Mouse (Mus musculus): ENCODE results near the gene Gm16181. TPM values are rescaled to one million over a fixed set of nuclear protein-coding genes. Genes with fewer than 3 reads are reported as not detected.

Gm16181 gene
- 1.4 TPM for polyA plus RNA-seq (2017; shearing (Covaris generic))

DNA sequence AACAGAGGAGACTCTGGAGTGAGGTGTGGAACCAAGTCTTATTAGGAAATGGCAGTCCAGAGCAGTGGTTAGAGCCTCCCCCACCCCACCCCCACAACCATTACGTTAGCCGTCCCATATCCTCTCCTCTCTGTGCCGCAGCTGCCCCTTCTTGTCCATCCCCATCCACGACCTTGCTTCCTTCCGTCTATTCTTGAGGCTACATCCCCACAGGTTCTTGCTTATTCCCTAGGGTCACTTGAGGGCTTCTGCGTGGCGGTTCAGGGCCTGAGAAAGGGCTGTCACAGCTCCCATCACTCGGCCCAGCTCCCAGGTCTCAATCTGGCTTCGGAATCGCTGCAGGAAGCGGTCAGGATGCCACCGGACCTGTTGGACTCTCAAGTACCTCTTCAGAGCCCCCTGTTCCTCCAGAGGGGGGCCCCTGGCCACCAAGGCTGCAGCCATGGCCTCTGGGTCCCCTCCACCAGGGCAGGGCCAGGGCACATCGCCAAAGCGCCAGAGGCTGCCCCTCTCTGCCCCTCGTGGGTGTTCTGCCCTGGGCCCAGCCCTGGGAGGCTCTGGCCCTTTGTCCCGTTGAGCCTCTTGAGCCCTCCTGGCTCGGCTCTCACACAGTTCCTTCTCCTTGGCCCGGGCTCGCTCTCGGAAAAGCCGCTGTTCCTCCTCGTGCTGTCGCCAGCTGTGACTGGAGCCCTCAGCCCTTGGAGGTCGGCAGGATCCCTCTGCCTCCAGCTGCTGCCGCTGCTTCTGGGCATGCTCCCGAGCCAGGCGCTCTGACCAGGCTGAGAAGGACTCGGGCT is at the start of gene Gm16181:
TSS of gene Gm16181 (plus strand) at position 679 of the 797 bp plus-strand sequence.

DNA sequence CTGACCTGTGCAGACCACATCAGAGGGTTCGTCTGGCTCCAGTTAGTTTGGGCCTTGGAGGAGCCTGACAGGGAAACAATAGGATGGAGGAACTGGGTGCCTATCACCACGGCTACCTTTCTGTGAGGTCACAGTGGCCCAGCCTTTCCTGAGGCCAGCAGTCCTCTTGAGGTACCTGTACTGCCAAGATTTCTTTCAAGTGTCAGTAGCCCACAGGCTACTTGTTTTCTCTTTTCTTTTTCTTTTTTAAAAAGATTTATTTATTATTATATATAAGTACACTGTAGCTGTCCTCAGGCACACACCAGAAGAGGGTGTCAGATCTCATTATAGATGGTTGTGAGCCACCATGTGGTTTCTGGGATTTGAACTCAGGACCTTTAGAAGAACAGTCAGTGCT is 44.7 kb upstream of the Gm16181 start, which contains the start of gene Aif1:
TSS of gene Aif1 (minus strand) at position 101 of the 400 bp plus-strand sequence.

DNA sequence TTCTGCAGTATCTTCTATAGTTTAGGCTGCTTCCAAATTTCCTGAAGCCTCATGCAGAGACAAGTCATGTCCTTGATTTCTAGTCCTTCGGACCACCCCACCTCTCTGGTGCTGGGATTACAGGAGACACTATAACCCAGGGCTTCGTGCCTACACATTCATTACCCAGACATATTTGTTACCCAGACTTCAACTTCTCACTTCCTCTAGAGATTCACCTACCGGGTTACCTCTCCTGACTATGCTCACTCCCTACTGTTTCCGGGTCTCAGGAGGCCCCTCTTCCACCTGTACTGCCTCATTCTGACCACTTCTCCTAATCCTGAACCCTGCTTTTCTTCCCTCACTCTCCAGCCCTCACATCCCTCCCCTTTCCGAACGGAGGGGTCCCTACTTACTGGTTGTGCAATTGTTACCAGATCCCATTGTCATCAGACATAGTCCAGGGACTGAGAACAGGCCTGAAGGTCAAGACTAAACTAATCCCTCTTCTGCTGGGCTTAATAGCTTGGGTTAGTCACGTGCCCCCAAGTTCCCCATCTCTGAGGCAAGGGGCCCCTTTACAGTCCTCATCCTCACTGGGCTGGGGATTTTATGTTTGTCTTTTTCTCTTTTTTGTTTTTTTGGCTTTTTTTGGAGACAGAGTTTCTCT is 32.5 kb upstream of the Gm16181 start, which contains the start of gene Lst1:
TSS of gene Lst1 (minus strand) at position 481 of the 652 bp plus-strand sequence.

DNA sequence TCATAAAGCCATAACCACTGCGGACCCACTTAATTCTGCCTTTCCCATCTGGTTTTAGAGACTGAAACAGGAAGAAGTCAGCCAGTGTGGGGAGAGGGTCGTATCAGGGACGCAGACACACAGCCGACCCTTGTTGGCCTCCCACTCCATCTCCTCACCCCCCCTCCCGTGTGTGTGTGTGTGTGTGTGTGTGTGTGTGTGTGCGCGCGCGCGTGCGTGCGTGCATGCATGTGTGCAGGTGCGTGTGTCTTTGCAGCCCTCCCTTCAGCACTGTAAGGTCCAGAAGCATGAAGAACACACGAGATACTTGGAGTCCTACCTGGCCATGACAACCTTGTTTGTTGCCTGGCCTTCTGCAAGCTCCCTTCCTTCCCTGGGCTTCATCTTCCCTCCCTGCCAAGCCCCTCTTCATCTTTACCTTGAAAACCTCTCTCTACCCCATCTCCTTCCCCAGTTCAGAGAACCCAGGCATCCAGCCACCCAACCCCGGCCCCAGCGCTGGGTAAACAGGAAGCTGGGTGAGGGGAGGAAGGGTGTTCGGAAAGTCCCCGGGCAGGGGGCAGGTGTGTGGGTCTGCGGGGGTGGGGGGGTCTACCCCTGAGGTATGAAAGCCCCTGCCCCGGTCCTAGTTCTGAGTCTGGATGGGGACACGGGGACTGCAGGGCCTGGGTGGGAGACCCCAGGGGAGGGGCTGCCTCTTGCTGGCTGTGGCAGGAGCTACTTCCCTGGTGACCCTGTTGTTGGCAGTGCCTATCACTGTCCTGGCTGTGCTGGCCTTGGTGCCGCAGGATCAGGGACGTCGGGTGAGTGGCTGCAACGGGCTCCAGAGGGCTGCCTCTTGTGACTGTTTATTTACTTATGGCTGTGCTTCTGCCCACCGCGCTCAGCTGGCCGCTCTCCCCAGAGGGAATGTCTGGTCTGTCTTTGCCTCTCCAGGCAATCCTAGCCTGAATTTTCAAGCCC is 26.5 kb upstream of the Gm16181 start, which contains the start of gene Ltb:
TSS of gene Ltb (plus strand) at position 559 of the 963 bp plus-strand sequence.

DNA sequence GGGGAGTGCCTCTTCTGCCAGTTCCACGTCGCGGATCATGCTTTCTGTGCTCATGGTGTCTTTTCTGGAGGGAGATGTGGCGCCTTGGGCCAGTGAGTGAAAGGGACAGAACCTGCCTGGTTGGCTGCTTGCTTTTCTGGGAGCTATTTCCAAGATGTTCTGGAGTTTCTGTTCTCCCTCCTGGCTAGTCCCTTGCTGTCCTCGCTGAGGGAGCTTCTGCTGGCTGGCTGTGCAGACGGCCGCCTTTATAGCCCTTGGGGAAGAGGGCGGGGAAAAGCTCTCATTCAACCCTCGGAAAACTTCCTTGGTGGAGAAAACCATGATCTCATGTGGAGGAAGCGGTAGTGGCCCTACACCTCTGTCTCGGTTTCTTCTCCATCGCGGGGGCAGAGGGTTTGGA is 18.8 kb upstream of the Gm16181 start, which contains the start of gene Tnf:
TSS of gene Tnf (minus strand) at position 221 of the 400 bp plus-strand sequence.

DNA sequence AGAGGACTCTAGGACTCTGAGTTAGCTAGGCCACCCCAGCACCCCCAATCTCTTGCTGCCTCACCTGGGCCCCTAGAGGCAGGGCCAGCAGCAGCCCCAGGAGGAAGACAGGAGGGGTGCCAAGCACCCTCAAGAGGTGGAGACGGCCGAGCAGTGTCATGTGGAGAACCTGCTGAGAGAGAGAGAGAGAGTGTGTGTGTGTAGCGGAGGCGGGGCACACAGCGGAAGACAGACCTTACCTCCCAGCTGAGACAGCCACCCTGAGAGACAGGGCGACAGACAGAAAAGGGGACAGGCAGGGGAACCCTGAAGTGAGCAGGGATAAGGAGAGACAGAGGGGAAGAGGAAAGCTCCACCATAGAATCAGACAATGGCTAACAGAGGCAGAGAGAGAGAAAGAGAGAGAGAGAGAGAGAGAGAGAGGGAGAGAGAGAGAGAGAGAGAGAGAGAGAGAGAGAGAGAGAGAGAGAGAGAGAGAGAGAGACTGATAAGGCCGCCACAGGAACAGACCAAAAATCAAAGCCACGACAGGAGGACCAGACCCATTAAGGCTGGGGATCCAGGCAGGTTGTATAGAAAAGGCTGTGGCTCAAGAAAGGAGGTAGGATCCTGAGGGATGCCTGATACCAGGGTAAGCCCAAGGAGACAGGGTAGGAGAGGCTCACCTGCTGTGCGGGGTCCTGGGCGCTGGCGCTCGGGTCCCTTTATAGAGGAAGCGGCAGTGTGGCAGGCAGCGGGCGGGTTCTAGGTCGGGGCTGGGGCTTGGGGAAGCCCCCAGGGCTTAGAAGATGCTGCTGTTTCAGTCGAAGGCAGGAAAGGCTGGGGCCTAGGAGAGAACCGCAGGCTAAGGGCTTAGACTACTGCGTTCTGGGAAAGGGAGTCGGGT is 15.9 kb upstream of the Gm16181 start, which contains the start of gene Lta:
TSS of gene Lta (minus strand) at position 858 of the 886 bp plus-strand sequence.

DNA sequence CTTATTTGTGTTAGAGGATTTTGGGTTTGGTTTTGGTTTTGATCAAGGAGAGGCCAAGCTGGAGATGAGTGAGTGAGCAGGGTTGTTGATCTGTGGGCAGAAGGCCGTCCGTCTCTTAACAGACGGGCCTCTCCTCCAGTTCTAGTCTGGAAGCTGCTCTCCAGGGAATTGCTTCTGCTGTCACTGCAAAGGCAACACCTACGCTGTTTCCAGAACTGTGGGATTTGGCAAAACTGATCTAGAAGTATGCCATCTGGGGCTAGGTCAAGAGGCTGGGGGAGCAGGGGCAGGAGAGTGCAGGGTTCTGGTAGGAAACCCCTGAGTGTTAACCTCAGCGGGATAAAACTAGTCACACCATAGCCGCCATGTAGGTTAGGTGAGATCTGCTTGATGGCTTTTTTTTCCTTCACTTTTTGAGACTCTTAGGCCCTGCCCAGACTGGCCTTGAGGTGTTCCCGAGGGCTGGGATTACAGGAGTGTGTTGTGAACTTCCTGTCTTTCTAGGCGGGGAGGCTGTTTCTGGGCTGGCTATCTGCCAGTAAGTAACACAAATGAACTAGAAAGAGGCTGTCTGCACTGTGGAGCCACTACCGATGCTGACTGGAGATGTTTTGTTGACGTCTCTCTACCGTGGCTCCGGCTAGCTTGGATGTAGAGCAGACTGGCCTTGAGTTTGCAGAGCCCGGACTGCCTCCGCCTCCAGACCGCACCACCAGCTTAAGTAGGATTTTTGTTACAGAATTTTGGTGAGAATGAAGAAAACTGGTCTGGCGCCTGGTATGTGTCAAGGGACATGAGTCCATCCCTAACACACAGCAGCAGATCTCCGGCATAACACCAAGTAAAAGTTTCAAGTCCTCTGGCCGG is 12.7 kb downstream of the Gm16181 start, which contains the start of gene Atp6v1g2:
TSS of gene Atp6v1g2 (plus strand) at position 547 of the 867 bp plus-strand sequence.

DNA sequence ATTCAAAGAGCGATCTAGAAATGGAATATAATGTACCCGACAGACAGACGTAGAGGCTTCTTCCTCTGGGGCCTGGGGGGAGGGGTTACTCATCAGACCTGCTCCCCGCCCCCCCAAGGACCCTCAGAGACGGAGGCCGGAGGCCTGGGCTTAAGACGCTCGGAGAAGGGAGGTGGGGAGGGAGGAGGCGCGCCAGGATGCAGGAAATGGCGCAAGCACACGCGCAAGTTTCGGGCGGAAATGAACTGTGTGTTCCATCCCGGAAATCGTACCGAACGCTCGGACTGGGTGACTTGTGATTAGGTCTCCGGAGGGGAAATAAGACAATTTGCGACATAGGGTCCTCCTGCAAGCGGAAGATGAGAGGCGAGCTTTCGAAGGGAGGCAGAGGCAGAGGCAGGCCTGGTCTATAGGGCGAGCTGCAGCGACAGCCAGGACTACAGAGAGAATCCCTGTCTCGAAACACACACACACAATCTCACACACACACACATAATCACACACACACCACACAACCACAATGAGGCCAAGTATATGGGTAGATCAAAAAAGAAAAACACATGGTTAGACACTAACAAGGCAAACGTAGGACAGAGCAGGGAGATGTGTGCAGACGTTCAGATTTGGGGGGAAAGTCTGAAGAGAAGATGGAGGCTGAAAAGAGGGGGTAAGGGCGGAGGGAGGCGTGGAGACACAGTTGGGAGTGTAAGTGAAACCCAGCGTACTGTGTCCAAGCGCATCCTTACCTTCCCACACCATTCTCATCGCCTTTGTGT is 15.2 kb downstream of the Gm16181 start, which contains the start of gene Nfkbil1:
TSS of gene Nfkbil1 (minus strand) at position 179 of the 776 bp plus-strand sequence.

DNA sequence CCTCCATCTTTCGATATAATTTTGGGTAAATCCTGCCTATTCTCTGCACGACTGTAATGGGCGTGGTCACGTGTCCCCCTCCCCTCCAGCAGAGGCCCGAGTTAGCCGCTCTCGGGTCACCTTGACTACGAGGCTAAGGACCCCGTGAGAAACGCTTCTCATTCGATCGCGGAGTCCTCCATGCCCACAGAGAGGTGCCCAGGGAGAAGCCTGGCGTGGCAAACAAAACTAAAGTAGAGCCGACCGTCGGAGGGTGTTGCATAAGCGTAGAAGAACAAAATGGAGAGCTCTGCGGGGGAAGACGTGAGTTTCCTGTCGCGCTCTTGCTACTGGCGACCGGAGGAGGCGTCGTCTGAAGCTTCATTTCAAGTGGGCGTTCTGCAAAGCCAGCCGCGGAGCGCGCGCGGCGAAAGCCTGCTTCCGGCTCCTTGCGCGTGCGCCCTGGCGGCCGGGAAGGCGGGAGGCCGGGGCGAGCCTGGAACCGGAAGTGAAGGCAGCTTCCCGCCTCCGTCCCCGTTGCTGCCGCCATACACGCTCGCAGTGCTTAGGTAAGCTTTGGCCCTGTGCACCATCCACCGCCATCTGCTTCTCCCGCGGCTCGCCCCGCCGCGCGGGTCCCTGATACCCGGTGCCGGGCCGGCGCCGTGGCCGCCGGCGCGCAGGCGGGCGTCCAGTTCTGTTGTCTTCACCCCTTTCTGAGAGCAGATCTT is 20.8 kb downstream of the Gm16181 start, which contains the start of gene Ddx39b:
TSS of gene Ddx39b (plus strand) at position 442 of the 710 bp plus-strand sequence.

DNA sequence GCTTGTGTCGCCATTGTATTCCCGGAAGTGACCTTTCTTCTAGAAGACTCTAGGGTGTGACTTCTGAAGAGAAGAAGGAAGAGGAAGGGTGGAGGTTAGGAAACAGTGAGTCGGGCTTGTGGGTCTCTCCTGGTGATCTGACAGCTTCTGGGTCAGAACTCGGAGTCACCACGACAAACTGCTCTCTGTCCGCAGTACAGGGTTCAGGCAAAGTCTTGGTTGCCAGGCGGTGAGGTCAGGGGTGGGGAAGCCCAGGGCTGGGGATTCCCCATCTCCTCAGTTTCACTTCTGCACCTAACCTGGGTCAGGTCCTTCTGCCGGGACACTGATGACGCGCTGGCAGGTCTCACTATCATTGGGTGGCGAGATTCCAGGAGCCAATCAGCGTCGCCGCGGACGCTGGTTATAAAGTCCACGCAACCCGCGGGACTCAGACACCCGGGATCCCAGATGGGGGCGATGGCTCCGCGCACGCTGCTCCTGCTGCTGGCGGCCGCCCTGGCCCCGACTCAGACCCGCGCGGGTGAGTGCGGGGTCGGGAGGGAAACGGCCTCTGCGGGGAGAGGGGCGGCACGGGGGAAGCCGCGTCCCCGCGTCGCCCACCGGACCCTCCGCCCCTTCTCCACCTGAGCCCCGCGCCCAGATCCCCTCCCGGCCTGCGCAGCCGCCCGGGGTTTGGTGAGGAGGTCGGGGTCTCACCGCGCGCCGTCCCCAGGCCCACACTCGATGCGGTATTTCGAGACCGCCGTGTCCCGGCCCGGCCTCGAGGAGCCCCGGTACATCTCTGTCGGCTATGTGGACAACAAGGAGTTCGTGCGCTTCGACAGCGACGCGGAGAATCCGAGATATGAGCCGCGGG is 42.3 kb downstream of the Gm16181 start, which contains the start of gene H2-D1:
TSS of gene H2-D1 (plus strand) at position 67 of the 859 bp plus-strand sequence.

Other genes with a start within 250 kb of the Gm16181 start
- 2.8 TPM for gene Hspa1a, start 248.7 kb upstream of the Gm16181 start, polyA plus RNA-seq (2017; shearing (Covaris generic))
- not detected for gene Hspa1l, start 248.1 kb upstream of the Gm16181 start, polyA plus RNA-seq (2017; shearing (Covaris generic))
- 81.8 TPM for gene Lsm2, start 239.0 kb upstream of the Gm16181 start, polyA plus RNA-seq (2017; shearing (Covaris generic))
- gene Vars, start 219.8 kb upstream of the Gm16181 start, polyA plus RNA-seq (2017; shearing (Covaris generic)) = 174 TPM
- gene Vwa7, start 204.3 kb upstream of the Gm16181 start, polyA plus RNA-seq (2017; shearing (Covaris generic)) = 0.18 TPM
- gene Sapcd1, start 192.8 kb upstream of the Gm16181 start, polyA plus RNA-seq (2017; shearing (Covaris generic)) = 0.81 TPM
- gene Msh5, start 174.1 kb upstream of the Gm16181 start, polyA plus RNA-seq (2017; shearing (Covaris generic)) = 1.2 TPM
- 479 TPM for gene Clic1, start 170.9 kb upstream of the Gm16181 start, polyA plus RNA-seq (2017; shearing (Covaris generic))
- gene Ddah2, start 161.8 kb upstream of the Gm16181 start, polyA plus RNA-seq (2017; shearing (Covaris generic)) = 1.2 TPM
- not detected for gene Ly6g6c, start 155.4 kb upstream of the Gm16181 start, polyA plus RNA-seq (2017; shearing (Covaris generic))
- gene Mpig6b, start 154.7 kb upstream of the Gm16181 start, polyA plus RNA-seq (2017; shearing (Covaris generic)) = not detected
- not detected for gene Ly6g6e, start 143.9 kb upstream of the Gm16181 start, polyA plus RNA-seq (2017; shearing (Covaris generic))
- not detected for gene Ly6g6d, start 142.8 kb upstream of the Gm16181 start, polyA plus RNA-seq (2017; shearing (Covaris generic))
- gene Ly6g6f, start 135.2 kb upstream of the Gm16181 start, polyA plus RNA-seq (2017; shearing (Covaris generic)) = not detected
- 66.3 TPM for gene Abhd16a, start 131.6 kb upstream of the Gm16181 start, polyA plus RNA-seq (2017; shearing (Covaris generic))
- gene Ly6g5c, start 112.6 kb upstream of the Gm16181 start, polyA plus RNA-seq (2017; shearing (Covaris generic)) = not detected
- 1.1 TPM for gene Ly6g5b, start 105.4 kb upstream of the Gm16181 start, polyA plus RNA-seq (2017; shearing (Covaris generic))
- 52.4 TPM for gene Gpank1, start 99.4 kb upstream of the Gm16181 start, polyA plus RNA-seq (2017; shearing (Covaris generic))
- gene Csnk2b, start 98.8 kb upstream of the Gm16181 start, polyA plus RNA-seq (2017; shearing (Covaris generic)) = 244 TPM
- gene D17H6S53E, start 94.5 kb upstream of the Gm16181 start, polyA plus RNA-seq (2017; shearing (Covaris generic)) = 3.3 TPM
- not detected for gene Apom, start 88.8 kb upstream of the Gm16181 start, polyA plus RNA-seq (2017; shearing (Covaris generic))
- gene Bag6, start 85.7 kb upstream of the Gm16181 start, polyA plus RNA-seq (2017; shearing (Covaris generic)) = 57.1 TPM
- gene Prrc2a, start 55.9 kb upstream of the Gm16181 start, polyA plus RNA-seq (2017; shearing (Covaris generic)) = 26.9 TPM
- 2.2 TPM for gene Aif1, start 44.8 kb upstream of the Gm16181 start, polyA plus RNA-seq (2017; shearing (Covaris generic))
- 8.7 TPM for gene Lst1, start 32.4 kb upstream of the Gm16181 start, polyA plus RNA-seq (2017; shearing (Covaris generic))
- gene Ltb, start 26.4 kb upstream of the Gm16181 start, polyA plus RNA-seq (2017; shearing (Covaris generic)) = 2,032 TPM
- 40.7 TPM for gene Tnf, start 18.8 kb upstream of the Gm16181 start, polyA plus RNA-seq (2017; shearing (Covaris generic))
- gene Lta, start 15.5 kb upstream of the Gm16181 start, polyA plus RNA-seq (2017; shearing (Covaris generic)) = 158 TPM
- 5.4 TPM for gene Atp6v1g2, start 12.8 kb downstream of the Gm16181 start, polyA plus RNA-seq (2017; shearing (Covaris generic))
- 22.3 TPM for gene Nfkbil1, start 15.0 kb downstream of the Gm16181 start, polyA plus RNA-seq (2017; shearing (Covaris generic))
- 249 TPM for gene Ddx39b, start 20.9 kb downstream of the Gm16181 start, polyA plus RNA-seq (2017; shearing (Covaris generic))
- gene H2-D1, start 41.9 kb downstream of the Gm16181 start, polyA plus RNA-seq (2017; shearing (Covaris generic)) = 5,785 TPM
- gene H2-Q1, start 99.6 kb downstream of the Gm16181 start, polyA plus RNA-seq (2017; shearing (Covaris generic)) = 0.17 TPM
- 12.5 TPM for gene H2-Q2, start 121.4 kb downstream of the Gm16181 start, polyA plus RNA-seq (2017; shearing (Covaris generic))
- 40.5 TPM for gene H2-Q4, start 158.8 kb downstream of the Gm16181 start, polyA plus RNA-seq (2017; shearing (Covaris generic))
- gene H2-Q6, start 204.0 kb downstream of the Gm16181 start, polyA plus RNA-seq (2017; shearing (Covaris generic)) = 632 TPM
- gene H2-Q7, start 218.3 kb downstream of the Gm16181 start, polyA plus RNA-seq (2017; shearing (Covaris generic)) = 2,029 TPM
- 20.6 TPM for gene H2-Q10, start 249.3 kb downstream of the Gm16181 start, polyA plus RNA-seq (2017; shearing (Covaris generic))